Mouse (Mus musculus) urinary bladder, postnatal 14 days (tissue): ENCODE data around the gene Cxcr5.

ENCODE experiments used
- DNase-seq: peaks from one replicate; pipeline ENCODE4 v3.0.0; 2021; ENCODE audit warnings: low spot score

The Cxcr5 gene

DNA sequence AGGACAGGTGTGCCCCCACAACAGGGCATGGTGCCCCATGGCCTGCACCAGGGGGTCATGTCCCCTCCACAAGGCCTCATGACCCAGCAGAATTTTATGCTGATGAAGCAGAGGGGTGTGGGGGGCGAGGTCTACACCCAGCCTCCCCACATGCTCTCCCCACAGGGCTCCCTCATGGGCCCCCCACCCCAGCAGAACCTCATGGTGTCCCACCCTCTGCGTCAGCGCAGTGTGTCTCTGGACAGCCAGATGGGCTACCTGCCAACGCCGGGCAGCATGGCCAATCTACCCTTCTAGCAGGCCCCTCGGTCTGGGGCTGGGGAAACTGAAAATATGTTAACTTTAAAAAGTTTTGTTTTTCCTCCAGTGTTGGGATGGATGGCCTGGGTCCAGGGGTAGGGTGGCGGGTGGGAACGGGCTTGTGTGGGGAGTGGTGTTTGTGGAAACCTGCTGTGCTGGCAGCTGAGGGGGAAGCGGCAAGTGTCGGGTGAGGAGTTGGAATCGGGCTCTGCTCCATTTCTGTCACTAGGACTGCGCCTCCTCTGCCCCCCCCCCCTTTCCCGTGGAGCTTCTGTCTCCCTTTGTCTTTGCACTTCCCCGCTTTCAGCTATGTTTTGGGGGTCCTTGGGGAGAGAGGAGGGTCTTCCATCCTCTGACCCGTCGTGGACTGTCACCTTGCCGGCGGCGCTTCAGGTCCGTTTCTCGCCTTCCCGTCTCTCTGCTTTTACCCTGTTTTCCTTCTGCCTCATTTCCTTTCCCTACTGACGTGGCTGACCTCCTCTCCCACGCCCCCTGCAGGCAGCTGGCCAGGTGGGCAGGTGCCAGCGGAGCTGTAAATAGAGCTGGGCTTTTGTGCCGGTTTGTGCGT lies 52.0 kb downstream of the Cxcr5 start:
- DNase-seq, result peak; percentile 94

DNA sequence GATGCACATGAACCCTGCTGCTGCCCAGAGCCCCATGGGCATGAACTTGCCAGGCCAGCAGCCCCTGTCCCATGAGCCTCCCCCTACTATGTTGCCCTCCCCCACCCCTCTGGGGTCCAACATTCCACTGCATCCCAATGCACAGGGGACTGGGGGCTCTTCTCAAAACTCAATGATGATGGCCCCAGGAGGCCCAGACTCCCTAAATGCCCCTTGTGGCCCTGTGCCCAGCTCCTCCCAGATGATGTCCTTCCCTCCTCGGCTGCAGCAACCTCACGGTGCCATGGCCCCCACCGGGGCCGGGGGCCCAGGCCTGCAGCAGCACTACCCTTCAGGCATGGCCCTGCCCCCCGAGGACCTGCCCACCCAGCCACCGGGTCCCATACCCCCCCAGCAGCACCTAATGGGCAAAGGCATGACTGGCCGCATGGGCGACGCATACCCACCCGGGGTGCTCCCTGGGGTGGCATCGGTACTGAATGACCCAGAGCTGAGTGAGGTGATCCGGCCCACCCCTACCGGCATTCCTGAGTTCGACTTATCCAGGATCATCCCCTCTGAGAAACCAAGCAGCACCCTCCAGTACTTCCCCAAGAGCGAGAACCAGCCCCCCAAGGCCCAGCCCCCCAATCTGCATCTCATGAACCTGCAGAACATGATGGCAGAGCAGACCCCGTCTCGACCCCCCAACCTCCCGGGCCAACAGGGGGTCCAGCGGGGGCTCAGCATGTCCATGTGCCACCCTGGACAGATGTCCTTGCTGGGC lies 52.8 kb downstream of the Cxcr5 start:
- no peak for DNase-seq

GRCm38 (mm10) chr9:44508124-44508619 lies 53.5 kb downstream of the Cxcr5 start:
- DNase-seq, result no peak

GRCm38 (mm10) chr9:44507345-44507744 lies 54.3 kb downstream of the Cxcr5 start:
- no peak for DNase-seq

DNA sequence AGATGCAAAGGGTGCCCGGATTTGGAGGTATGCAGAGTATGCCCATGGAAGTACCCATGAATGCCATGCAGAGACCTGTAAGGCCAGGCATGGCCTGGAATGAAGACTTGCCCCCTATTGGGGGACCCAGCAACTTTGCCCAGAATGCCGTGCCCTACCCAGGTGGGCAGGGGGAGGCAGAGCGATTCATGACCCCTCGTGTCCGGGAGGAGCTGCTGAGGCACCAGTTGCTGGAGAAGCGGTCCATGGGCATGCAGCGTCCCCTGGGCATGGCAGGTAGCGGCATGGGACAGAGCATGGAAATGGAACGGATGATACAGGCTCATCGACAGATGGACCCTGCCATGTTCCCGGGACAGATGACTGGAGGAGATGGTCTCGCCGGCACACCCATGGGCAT lies 55.1 kb downstream of the Cxcr5 start:
- no peak for DNase-seq

GRCm38 (mm10) chr9:44505824-44506467 lies 55.7 kb downstream of the Cxcr5 start:
- no peak for DNase-seq

- no peak for DNase-seq
Observed at GRCm38 (mm10) chr9:44504893-44505823, 56.5 kb downstream of the Cxcr5 start.

- peak; percentile 89 for DNase-seq
Observed at GRCm38 (mm10) chr9:44502006-44502405, 59.7 kb downstream of the Cxcr5 start.

DNA sequence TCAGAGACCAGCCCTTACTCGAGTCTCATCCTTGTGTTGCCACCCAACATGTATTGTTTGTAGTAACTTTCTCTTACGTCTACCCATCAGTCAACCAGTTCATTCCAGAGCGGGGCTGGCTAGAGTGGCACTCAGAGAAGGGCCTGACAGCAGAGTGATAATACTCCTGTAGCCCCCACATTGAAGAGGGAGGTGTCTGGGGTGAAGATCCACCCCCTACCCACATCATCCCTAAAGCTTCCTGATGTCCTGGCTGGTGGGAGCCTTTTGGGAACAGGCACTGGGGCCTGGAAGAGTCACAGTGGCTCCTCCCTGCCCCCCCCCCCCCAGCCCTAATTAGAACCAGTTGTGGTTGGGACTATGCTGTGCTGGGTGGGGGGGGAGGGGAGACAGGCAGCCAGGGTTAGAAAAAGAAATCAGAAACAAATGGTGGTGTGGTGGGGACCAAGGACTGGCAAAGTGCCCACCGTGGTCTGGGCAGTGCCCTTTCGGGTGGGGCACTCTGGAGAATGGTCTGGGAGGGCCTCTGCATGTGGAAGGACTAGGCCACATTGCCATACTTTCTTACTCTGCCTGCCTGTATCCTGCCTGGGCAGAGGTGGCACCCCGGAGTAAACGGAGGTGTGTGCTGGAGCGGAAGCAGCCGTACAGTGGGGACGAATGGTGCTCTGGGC lies 60.3 kb downstream of the Cxcr5 start:
- DNase-seq, result no peak

DNA sequence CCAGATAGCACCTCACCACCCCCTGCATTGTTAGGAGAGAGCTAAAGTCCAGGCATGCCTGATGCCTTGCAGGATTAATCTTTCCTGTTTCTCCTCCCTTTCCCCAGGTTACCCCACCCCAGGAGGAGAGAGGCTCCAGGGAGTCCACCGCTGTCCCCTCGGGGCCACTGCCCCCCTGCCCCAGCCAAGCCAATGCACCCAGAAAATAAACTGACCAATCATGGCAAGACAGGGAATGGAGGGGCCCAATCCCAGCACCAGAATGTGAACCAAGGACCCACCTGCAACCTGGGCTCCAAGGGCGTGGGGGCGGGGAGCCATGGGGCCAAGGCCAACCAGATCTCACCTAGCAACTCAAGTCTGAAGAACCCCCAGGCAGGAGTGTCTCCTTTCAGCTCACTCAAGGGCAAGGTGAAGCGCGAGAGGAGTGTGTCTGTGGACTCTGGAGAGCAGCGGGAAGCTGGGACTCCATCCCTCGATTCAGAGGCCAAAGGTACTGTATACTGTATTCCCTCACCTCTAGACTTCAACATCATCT lies 61.0 kb downstream of the Cxcr5 start:
- no peak for DNase-seq

DNA sequence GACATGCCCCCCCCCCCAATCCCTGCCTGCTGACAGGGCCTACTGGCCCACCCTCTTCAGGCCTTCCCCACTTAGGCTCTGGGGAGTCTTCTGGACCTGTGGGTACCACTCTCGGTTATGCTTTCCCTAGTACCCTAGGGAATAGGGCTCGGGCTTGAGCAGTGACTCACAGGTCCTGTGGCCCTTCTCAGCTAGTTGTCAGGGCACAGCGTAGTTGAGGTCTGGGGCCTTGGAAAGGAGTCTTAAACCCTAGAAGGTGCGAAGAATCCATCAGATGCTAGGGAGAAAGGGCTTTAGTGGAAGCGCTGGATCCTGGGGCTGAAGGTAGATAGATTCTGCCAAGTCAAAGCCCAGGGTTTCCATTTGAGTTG lies 61.5 kb downstream of the Cxcr5 start:
- no peak for DNase-seq

DNA sequence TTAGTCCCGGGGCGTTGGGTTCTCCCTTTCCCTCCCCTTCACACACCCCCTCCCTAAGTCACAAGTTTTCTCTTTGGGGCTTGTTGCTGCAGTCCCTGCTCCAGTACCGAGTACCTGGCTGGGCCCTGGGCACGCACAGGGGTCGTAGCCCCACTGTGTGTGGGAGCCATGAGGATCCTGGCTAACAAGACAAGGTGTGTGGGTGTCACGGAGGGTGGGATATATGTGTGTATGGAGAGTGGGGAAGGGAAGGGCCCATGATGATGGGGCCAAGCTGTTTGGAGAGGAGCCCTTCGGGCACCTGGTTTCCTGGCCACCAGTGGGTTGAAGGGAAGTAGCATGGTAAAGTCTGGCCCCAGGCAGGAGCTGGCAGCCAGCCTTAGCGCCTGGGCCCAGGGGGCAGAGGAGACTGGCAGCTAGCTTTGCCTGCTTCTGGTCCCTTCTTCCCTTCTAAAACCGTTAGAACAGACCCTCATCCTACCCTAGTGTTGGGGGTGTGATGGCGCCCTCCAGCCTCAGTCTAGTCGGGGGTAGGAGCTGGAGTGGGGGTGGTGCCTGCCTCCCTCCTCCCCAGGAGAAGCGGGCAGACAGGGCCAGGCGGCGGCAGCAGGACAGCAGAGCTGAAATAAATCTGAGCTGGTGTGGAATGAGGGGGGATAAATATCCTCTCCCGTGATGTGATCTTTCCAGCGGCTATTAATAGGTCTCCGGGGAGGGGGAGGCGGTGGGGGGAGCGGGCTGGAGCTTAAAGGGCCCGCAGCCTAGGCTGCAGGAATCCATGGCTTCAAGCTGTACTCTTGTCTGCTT lies 62.1 kb downstream of the Cxcr5 start:
- DNase-seq, result no peak

GRCm38 (mm10) chr9:44498421-44499355 lies 63.0 kb downstream of the Cxcr5 start:
- DNase-seq, result peak; percentile 85

- DNase-seq, result peak; percentile 74
Observed at GRCm38 (mm10) chr9:44497624-44498377, 63.9 kb downstream of the Cxcr5 start.

- no peak for DNase-seq
Observed at GRCm38 (mm10) chr9:44496803-44497461, 64.7 kb downstream of the Cxcr5 start.

- no peak for DNase-seq
Observed at GRCm38 (mm10) chr9:44495810-44496344, 65.8 kb downstream of the Cxcr5 start.
